Mouse (Mus musculus): ENCODE data around the gene Zfp609.

Gene Zfp609

GRCm38 (mm10) chr9:65776137-65776872 lies 51.1 kb downstream of the Zfp609 start:
- ATAC-seq (ENCODE audit: insufficient number of reproducible peaks, low FRiP score, low TSS enrichment): no peak

DNA sequence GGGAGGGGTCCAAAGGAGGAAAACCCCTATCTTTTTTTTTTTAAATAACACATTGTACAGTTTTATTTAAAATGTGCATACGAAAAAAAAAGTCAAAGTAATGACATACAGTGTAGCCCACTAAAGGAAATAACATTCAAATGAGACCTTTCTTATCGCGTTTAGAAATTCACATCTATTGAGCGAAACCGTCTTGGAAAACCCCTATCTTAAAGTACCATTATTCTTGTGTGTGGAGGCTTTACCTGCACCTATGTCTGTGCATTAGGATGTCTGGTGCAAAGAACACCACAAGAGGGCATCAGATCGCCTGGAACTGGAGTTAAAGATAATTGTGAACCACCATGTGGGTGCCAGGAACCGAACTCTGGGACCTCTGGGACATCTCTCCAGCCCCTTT lies 53.6 kb downstream of the Zfp609 start:
- no peak for ATAC-seq (ENCODE audit: insufficient number of reproducible peaks, low FRiP score, low TSS enrichment)

DNA sequence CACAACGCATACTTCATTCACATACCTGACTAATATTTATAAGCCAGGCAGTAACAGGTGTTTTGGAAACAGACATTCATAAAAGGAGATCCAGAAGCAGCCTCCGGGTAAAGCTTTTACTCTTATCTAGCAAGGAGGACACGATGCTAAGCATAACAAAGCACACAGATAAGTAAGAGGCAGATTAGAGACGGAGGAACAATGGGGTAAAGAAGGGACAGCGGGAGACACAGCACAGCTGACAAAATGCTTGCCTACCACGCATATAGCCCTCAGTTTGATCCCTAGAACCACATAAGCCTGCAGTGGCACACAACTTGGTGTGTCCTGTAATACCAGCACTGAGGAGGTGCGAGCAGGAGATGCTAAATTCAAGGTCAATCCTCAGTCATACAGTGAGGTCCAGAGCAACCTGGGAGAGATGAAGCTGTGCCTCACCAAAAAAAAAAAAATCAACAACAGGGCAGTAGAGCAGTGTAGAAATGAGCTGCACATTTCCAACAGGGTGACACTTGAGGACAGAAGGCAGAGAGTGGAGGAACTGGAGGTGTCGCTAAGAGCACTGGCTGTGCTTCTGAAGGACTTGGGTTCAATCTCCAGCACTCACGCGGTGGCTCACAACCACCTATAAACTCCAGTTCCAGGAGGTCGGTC lies 56.2 kb downstream of the Zfp609 start:
- ATAC-seq (ENCODE audit: insufficient number of reproducible peaks, low FRiP score, low TSS enrichment): no peak

DNA sequence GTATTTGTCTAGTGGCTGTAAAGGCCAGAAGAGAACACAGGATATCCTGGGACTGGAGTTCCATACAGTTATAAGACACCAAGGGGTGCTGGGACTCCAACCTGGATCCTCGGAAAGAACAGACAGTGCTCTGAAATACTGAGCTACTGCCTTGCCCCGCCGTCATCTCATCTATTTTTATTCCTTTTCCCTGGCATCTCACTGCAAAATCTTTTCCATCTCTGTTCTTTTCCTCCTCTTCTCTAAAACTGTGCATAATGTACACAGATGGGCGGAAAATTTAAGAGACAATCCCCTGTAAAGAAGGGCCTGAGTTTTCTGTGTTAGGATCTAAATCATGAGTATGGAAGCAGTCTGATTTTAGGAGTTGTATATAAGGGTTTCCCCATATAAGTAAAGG lies 64.6 kb downstream of the Zfp609 start:
- no peak for ATAC-seq (ENCODE audit: insufficient number of reproducible peaks, low FRiP score, low TSS enrichment)

DNA sequence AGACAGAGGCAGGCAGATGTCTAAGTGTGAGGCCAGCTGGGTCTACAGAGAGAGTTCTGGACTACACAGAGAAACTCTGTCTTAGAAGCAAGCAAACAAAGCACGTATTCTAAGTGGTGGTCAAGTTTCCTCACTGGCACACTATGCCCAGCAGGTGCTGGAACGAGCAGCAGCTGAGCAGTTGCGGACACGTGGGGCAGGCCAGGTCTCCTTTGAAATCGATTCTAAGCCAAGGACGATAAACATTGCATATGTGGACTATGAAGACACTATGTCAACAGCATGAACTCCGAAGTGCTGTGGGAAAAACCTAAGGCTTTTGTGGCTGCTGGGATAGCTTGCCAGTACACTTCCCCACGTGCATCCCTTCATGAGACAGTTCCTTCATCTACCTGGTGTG lies 67.4 kb downstream of the Zfp609 start:
- no peak for ATAC-seq (ENCODE audit: insufficient number of reproducible peaks, low FRiP score, low TSS enrichment)

DNA sequence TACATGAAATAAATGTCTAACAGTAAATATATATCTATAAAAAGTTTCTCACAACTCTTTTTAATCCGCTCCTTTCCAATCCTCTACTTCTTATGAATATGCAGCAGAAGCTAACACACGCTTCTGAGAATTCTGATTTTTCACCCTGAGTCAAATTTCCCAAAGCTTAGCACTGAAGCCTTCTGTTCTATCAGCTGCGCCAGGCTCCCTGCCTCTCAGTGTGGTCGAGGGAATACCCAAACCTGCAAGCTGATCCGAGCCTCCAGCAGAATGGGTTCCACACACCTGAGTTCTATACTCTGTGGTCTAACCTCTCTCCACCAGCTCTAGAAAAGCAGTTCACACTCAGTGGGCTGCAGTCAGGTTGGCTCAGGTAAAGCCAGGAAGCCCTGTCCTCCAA lies 68.1 kb downstream of the Zfp609 start:
- no peak for ATAC-seq (ENCODE audit: insufficient number of reproducible peaks, low FRiP score, low TSS enrichment)

- no peak for ATAC-seq (ENCODE audit: insufficient number of reproducible peaks, low FRiP score, low TSS enrichment)
Measured at GRCm38 (mm10) chr9:65757826-65758225, 69.5 kb downstream of the Zfp609 start.

DNA sequence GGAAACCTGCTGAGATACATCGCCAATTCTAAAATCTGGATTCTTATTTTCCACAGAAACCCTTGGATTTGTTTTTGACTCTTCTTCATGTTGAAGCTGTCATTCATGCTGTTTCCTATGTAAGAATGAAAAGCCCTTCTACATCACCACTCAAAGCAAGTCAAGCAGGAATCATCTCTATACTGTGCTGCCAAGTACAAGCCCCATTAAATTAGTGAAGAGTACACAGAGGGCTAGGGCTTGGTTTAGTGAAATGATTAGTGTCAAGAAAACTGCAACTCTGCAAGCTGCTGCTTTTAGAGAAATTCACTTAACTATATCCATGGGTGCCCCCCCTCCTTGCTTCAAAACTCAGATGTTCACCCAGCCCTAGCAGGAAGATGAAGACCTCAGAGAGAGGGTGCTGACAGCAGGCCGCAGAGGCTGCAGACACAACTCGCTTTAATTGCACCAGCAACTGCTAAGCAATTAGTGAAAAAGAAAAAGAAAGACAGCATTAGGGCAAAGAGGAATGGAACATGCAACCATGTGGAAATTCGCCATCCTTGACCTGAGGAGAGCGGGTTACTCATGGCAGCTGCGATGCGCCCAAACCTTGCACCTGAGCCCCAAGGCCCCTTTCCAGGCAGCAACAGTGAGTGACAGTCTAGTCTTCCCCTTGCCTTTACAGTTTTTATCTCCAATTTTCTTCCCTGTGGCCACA lies 71.5 kb downstream of the Zfp609 start:
- no peak for ATAC-seq (ENCODE audit: insufficient number of reproducible peaks, low FRiP score, low TSS enrichment)

- no peak for ATAC-seq (ENCODE audit: insufficient number of reproducible peaks, low FRiP score, low TSS enrichment)
Measured at GRCm38 (mm10) chr9:65755164-65755563, 72.2 kb downstream of the Zfp609 start.

DNA sequence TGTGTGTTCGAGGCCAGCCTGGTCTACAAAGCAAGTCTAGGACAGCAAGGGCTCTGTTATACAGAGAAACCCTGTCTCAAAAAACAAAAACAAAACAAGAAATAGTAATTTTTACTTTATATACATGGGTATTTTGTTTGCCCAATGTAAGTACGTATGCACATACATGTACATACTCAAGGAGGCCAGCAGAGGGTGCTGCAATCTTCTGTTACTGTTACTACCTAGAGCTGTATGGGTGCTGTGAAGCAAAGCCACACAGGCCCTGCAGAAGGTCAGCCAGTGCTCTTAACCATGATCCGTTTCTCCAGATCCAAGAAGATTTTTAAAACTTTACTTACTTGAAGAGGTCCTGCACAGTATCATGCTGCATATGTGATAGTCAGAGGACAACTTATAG lies 74.7 kb downstream of the Zfp609 start:
- ATAC-seq (ENCODE audit: insufficient number of reproducible peaks, low FRiP score, low TSS enrichment): no peak

DNA sequence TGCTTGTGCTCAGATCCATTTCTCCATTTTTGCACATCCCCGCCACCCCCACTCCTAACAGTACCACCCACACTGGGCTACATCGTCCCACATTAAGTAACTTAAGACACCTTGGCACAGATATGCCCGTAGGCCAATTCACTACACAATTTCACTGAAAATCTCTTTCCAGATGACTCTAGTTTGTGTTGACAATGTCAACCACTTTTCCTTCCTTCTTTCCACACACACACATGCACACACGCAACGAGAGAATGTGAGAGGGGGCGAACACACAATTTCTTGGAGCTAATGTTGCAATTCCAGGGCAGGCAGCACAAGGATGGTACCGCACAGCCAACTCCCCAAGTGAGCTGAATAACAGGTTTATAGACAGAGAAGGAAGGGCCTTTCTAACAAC lies 75.5 kb downstream of the Zfp609 start:
- no peak for ATAC-seq (ENCODE audit: insufficient number of reproducible peaks, low FRiP score, low TSS enrichment)

GRCm38 (mm10) chr9:65748102-65748501 lies 79.3 kb downstream of the Zfp609 start:
- no peak for ATAC-seq (ENCODE audit: insufficient number of reproducible peaks, low FRiP score, low TSS enrichment)

- ATAC-seq (ENCODE audit: insufficient number of reproducible peaks, low FRiP score, low TSS enrichment): no peak
Measured at GRCm38 (mm10) chr9:65746479-65746878, 80.9 kb downstream of the Zfp609 start.

DNA sequence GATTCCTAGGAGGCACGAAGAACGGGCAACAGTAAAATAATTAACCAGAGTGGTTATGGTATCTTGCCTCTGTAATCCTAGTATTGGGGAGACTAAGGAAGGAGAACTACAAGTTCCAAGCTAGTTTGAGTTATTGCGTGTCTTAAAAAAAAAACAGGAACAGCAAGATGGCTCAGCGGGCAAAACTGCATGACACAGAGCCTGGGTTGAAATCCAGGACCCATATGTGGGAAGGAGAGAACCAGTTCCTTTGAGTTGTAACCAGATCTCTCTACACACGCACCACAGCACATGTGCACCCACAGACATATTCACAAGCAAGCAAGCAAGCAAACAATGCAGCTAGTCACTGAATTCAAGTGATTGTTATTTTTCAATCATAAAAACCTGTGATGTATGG lies 81.9 kb downstream of the Zfp609 start:
- ATAC-seq (ENCODE audit: insufficient number of reproducible peaks, low FRiP score, low TSS enrichment): no peak

- ATAC-seq (ENCODE audit: insufficient number of reproducible peaks, low FRiP score, low TSS enrichment): peak; percentile 94
Measured at GRCm38 (mm10) chr9:65744171-65745082, 82.9 kb downstream of the Zfp609 start.

GRCm38 (mm10) chr9:65743809-65744170 lies 83.6 kb downstream of the Zfp609 start:
- ATAC-seq (ENCODE audit: insufficient number of reproducible peaks, low FRiP score, low TSS enrichment): no peak

DNA sequence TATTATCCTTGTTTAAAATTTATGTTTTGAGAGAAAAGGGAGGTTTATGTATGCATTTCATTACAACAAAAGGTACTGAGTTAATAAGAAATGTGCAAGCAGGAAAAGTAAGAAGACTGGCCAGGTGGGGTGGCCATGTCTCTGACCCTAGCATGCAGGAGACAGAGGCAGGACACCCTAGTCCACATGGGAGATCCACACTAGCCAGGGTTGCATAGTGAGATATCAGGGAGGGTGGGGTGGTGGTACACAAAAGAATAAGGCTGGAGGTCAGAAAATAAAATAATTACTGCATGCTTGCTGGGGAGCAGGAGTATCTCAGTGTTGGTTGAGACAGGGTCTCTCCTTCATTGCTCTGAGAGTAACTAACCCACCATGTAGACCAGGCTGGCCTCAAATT lies 84.0 kb downstream of the Zfp609 start:
- ATAC-seq (ENCODE audit: insufficient number of reproducible peaks, low FRiP score, low TSS enrichment): no peak

- ATAC-seq (ENCODE audit: insufficient number of reproducible peaks, low FRiP score, low TSS enrichment): no peak
Measured at GRCm38 (mm10) chr9:65742777-65743176, 84.6 kb downstream of the Zfp609 start.

GRCm38 (mm10) chr9:65741066-65741852 lies 86.1 kb downstream of the Zfp609 start:
- ATAC-seq (ENCODE audit: insufficient number of reproducible peaks, low FRiP score, low TSS enrichment): no peak

DNA sequence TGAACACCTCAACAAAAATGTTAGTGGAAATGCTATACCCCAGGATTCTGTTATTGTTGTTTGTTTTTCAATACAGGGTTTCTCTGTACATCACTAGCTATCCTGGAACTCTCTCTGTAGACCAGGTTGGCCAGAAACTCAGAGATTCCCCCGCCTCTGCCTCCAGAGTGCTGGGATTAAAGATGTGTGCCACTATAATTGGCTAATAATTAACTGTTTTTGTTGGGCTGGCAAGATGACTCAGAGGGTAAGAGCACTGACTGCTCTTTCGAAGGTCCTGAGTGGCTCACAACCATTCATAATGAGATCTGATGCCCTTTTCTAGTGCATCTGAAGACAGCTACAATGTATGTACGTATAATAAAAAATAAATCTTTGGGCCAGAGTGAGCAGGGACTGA lies 92.4 kb downstream of the Zfp609 start:
- ATAC-seq (ENCODE audit: insufficient number of reproducible peaks, low FRiP score, low TSS enrichment): no peak
